Mouse (Mus musculus) megakaryocyte, embryonic 14.5 days (primary cell): Measurements from ENCODE around the gene Zbtb32.

Experiments
- FLI1 ChIP-seq: IDR thresholded peaks from 2 replicates; pipeline ENCODE4 v1.6.1; 2012; ENCODE audit warnings: low read length, inconsistent platforms, mixed read lengths
- GATA1 ChIP-seq: IDR thresholded peaks from 3 replicates; pipeline ENCODE4 v1.6.1; 2012; ENCODE audit warnings: mixed read lengths, low read length, inconsistent platforms, borderline replicate concordance

DNA sequence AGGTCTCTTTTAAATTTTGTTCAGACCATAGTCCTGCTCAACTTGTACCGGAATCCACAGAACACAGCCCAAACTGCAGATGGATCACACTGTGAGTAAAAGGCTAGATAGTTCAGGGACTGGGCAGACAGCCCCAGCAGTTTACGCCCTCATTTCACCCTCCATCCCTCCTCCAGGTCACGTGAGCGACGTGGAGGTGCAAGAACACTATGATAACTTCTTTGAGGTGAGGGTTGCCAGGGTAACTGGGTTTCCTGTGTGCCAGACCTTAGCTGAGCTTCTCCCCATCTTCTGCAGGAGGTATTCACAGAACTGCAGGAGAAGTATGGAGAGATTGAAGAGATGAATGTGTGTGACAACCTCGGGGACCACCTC, 34.8 kb downstream of the Zbtb32 start:
- TF ChIP-seq GATA1 (no peak), FLI1 (no peak)
